Mouse (Mus musculus) myocyte (in vitro differentiated cells): Measurements from ENCODE around the gene Gm42791.

Experiments
- CEBPB ChIP-seq: IDR thresholded peaks from 2 replicates; pipeline ENCODE4 v1.6.1; 2011; ENCODE audit warnings: mild to moderate bottlenecking, moderate library complexity; ENCODE audit not compliant: poor library complexity, insufficient read depth, severe bottlenecking
- E2F4 ChIP-seq: IDR thresholded peaks from one replicate; pipeline ENCODE4 v1.6.1; 2011; ENCODE audit warnings: mild to moderate bottlenecking, control low read depth, moderate library complexity; ENCODE audit not compliant: insufficient read depth
- MAX ChIP-seq: IDR thresholded peaks from one replicate; pipeline ENCODE4 v1.6.1; 2011; ENCODE audit warnings: low read depth, mild to moderate bottlenecking, control low read depth
- MYOD1 ChIP-seq, 3 experiments: IDR thresholded peaks; one replicate each; pipeline ENCODE4 v1.6.1; 2011; ENCODE audit warnings: control low read depth in 2 of 3, low read depth in 2 of 3, mild to moderate bottlenecking in 2 of 3, moderate library complexity in 1 of 3; ENCODE audit not compliant: insufficient read length in 2 of 3, control insufficient read depth in 1 of 3
- MYOG ChIP-seq, 3 experiments: IDR thresholded peaks; one replicate each; pipeline ENCODE4 v1.6.1; 2011; ENCODE audit warnings: control low read depth in 2 of 3, low read depth in 2 of 3, mild to moderate bottlenecking in 2 of 3; ENCODE audit not compliant: insufficient read length in 2 of 3, control insufficient read depth in 1 of 3, insufficient read depth in 1 of 3
- POLR2A ChIP-seq: IDR thresholded peaks from one replicate; pipeline ENCODE4 v1.6.1; 2011; ENCODE audit warnings: low read depth, mild to moderate bottlenecking, control low read depth, moderate library complexity; ENCODE audit not compliant: insufficient read length
- TCF3 ChIP-seq: IDR thresholded peaks from one replicate; pipeline ENCODE4 v1.6.1; 2011; ENCODE audit warnings: low read depth, control low read depth; ENCODE audit not compliant: insufficient read length
- USF1 ChIP-seq: IDR thresholded peaks from one replicate; pipeline ENCODE4 v1.6.1; 2011; ENCODE audit warnings: low read depth, mild to moderate bottlenecking, control low read depth, moderate library complexity

DNA sequence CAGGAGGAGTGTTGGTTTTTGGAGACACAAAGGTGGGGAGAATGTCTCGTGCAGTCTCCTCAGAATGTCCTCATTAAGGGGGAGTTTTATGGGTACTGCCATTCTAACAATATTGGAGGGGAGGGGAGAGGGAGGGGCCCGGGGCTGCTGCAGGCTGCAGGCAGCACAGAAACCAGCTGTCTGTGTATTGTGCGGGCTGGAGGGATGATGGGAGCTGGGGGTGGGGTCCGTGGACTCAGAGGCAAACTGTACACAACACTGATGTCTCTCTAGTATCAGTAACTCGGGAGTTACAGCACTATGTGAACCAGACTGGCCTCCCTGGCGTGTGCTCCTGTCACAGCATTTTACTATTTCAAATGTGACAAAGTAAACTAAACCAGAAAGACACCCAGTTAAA, 60.5 kb downstream of the Gm42791 start:
- TF ChIP-seq POLR2A (no peak), E2F4 (no peak), MYOG (IDR thresholded peaks at IDR 0.05; ENCODE audit: control insufficient read depth in 1 of 3, insufficient read depth in 1 of 3, insufficient read length in 2 of 3, low read depth in 2 of 3) (no peak), USF1 (no peak), CEBPB (no peak), TCF3 (no peak), MAX (no peak), MYOD1 (IDR thresholded peaks at IDR 0.05; ENCODE audit: control insufficient read depth in 1 of 3, insufficient read length in 2 of 3, low read depth in 2 of 3) (no peak)
